Mouse (Mus musculus) forebrain, postnatal 0 days (tissue): ENCODE results near the gene Lhb. TPM values are rescaled to one million over a fixed set of nuclear protein-coding genes. Genes with fewer than 3 reads are reported as not detected.
A peak's percentile ranks its signal among the peaks of the same experiment; 100 is the strongest.

Experiments
- ATAC-seq: fragments of 200-750 bp; cut with Nextera tagmentation; 2 replicates; pipeline ENCODE4 v1.8.0; 2017; ENCODE audit warnings: mild to moderate bottlenecking, moderate library complexity
- DNase-seq: peaks from one replicate; pipeline ENCODE4 v3.0.0-alpha.2; 2015
- H3K27ac ChIP-seq: fragments of 300-500 bp; sonication (generic); 2 replicates; pipeline ENCODE4 v1.5.1; 2014; ENCODE audit warnings: low read depth, mild to moderate bottlenecking, antibody characterized with exemption, low read length, moderate library complexity, mixed read lengths
- H3K27me3 ChIP-seq: fragments of 300-500 bp; sonication (generic); 2 replicates; pipeline ENCODE4 v1.6.1; 2014; ENCODE audit warnings: mild to moderate bottlenecking, low read length, mixed read lengths; ENCODE audit not compliant: insufficient read depth
- H3K36me3 ChIP-seq: fragments of 300-500 bp; sonication (generic); 2 replicates; pipeline ENCODE4 v1.6.1; 2014; ENCODE audit warnings: mild to moderate bottlenecking, moderate library complexity; ENCODE audit not compliant: insufficient read depth
- H3K4me1 ChIP-seq: fragments of 300-500 bp; sonication (generic); 2 replicates; pipeline ENCODE4 v1.6.1; 2014; ENCODE audit warnings: antibody characterized with exemption; ENCODE audit not compliant: insufficient read depth
- H3K4me2 ChIP-seq: fragments of 300-500 bp; sonication (generic); 2 replicates; pipeline ENCODE4 v1.6.1; 2014; ENCODE audit warnings: low read depth, mild to moderate bottlenecking, moderate library complexity
- H3K4me3 ChIP-seq: fragments of 300-500 bp; sonication (generic); 2 replicates; pipeline ENCODE4 v1.5.1; 2014; ENCODE audit warnings: low read depth, low read length, mixed read lengths
- H3K9ac ChIP-seq: fragments of 300-500 bp; sonication (generic); 2 replicates; pipeline ENCODE4 v1.6.1; 2014; ENCODE audit warnings: mild to moderate bottlenecking
- H3K9me3 ChIP-seq: fragments of 300-500 bp; sonication (generic); 2 replicates; pipeline ENCODE4 v1.6.1; 2016; ENCODE audit warnings: low read length
- CTCF ChIP-seq: sonication (generic); IDR thresholded peaks from 2 replicates; pipeline ENCODE4 v1.5.1; 2016; ENCODE audit warnings: antibody characterized with exemption, control low read depth, low read depth
- WGBS: fragments of 180-500 bp; shearing (Covaris S2); extraction: QIAGEN DNeasy Blood & Tissue Kit; methylation state at CpG from one replicate; pipeline ENCODE4 v1.1.7; 2014; 5-methylcytosine and 5-hydroxymethylcytosine counted together
- polyA plus RNA-seq: library from polyadenylated mRNA; unstranded; fragments of >200 nt; fragmentation: Nextera tagmentation; extraction: Ambion mirVana; gene quantifications from 2 replicates; pipeline ENCODE4 v1.2.1, GENCODE M21; 2015
- total RNA-seq: library from RNA; depleted of rRNA; stranded (reverse); fragments of >200 nt; gene quantifications from 2 replicates; pipeline ENCODE4 v1.2.3, GENCODE M21; 2014

Lhb gene
- total and polyA plus RNA-seq, 2 experiments from 2014 or later: 0.43 to 1.0 TPM

- ATAC-seq: peak; percentile 34; the same call in 1 of the 2 replicates
- TF ChIP-seq CTCF: no peak
- H3K4me3 ChIP-seq: peak within 1 kb of the TSS; percentile 46
- peaks cover 83% of the 10 kb centered on the region for H3K27me3 ChIP-seq
- DNase-seq: peak; percentile 24
- H3K4me1 ChIP-seq: peaks cover 6% of the 10 kb centered on the region; the same call in 1 of the 2 replicates
- H3K27ac ChIP-seq: no peak within 1 kb of the TSS
- 3% methylated on average over 44 of the region's 45 CpGs for whole genome bisulfite sequencing
- peak within 1 kb of the TSS; percentile 51 for H3K9ac ChIP-seq
- H3K4me2 ChIP-seq: peak within 1 kb of the TSS; percentile 83
- no peaks in the 10 kb centered on the region for H3K9me3 ChIP-seq
- no peaks in the 10 kb centered on the region for H3K36me3 ChIP-seq
Measured at GRCm38 (mm10) chr7:45413113-45413863, 7.3 kb upstream of the Lhb start, which contains the start of gene Ntf5. Gene Ntf5, plus strand, starts transcription at chr7:45413695.

GRCm38 (mm10) chr7:45413864-45414739 lies 6.5 kb upstream of the Lhb start:
- Histone ChIP-seq H3K4me2 (peak overlapping the region; percentile 83), H3K9ac (peak overlapping the region; percentile 51), H3K36me3 (no peaks in the 10 kb centered on the region), H3K4me1 (peaks cover 6% of the 10 kb centered on the region; the same call in 1 of the 2 replicates), H3K27me3 (peaks cover 83% of the 10 kb centered on the region), H3K9me3 (no peaks in the 10 kb centered on the region), H3K27ac (no peak overlapping the region), H3K4me3 (peak overlapping the region; percentile 46)
- no peak; the same call in 1 of the 2 replicates for ATAC-seq
- DNase-seq: no peak
- no peak for TF ChIP-seq CTCF
- 3% methylated on average over 26 of the region's 27 CpGs for WGBS

- Histone ChIP-seq H3K27ac (no peak overlapping the region), H3K9ac (no peak overlapping the region), H3K9me3 (no peaks in the 10 kb centered on the region), H3K4me3 (no peak overlapping the region), H3K27me3 (peaks cover 80% of the 10 kb centered on the region), H3K4me2 (no peak overlapping the region), H3K4me1 (peaks cover 6% of the 10 kb centered on the region; the same call in 1 of the 2 replicates), H3K36me3 (no peaks in the 10 kb centered on the region)
- TF ChIP-seq CTCF: no peak
- ATAC-seq (no peak), DNase-seq (no peak)
- WGBS: 45% methylated on average over 12 of the region's 12 CpGs
Measured at GRCm38 (mm10) chr7:45414740-45415224, 5.8 kb upstream of the Lhb start.

GRCm38 (mm10) chr7:45415636-45416035 lies 5.0 kb upstream of the Lhb start:
- ATAC-seq (no peak), DNase-seq (no peak)
- H3K4me2 ChIP-seq: no peak overlapping the region
- H3K27me3 ChIP-seq: peaks cover 78% of the 10 kb centered on the region
- H3K9ac ChIP-seq: no peak overlapping the region
- peaks cover 2% of the 10 kb centered on the region for H3K36me3 ChIP-seq
- H3K9me3 ChIP-seq: no peaks in the 10 kb centered on the region
- no peak overlapping the region for H3K4me3 ChIP-seq
- H3K27ac ChIP-seq: no peak overlapping the region
- TF ChIP-seq CTCF: no peak
- H3K4me1 ChIP-seq: peaks cover 6% of the 10 kb centered on the region; the same call in 1 of the 2 replicates
- 8% methylated on average over 36 of the region's 37 CpGs for whole genome bisulfite sequencing

GRCm38 (mm10) chr7:45417962-45418492 lies 2.6 kb upstream of the Lhb start:
- Histone ChIP-seq H3K4me3 (no peak overlapping the region), H3K4me1 (peaks cover 6% of the 10 kb centered on the region; the same call in 1 of the 2 replicates), H3K27ac (no peak overlapping the region), H3K27me3 (peaks cover 65% of the 10 kb centered on the region), H3K36me3 (peaks cover 26% of the 10 kb centered on the region), H3K9me3 (no peaks in the 10 kb centered on the region), H3K9ac (no peak overlapping the region), H3K4me2 (no peak overlapping the region)
- ATAC-seq (no peak), DNase-seq (no peak)
- 11% methylated on average over 13 of the region's 13 CpGs for WGBS
- no peak for TF ChIP-seq CTCF

GRCm38 (mm10) chr7:45419859-45420614 lies 583 bp upstream of the Lhb start:
- Histone ChIP-seq H3K4me2 (no peak overlapping the region), H3K9me3 (no peaks in the 10 kb centered on the region), H3K27ac (no peak overlapping the region), H3K9ac (no peak overlapping the region), H3K4me1 (no peaks in the 10 kb centered on the region), H3K36me3 (peaks cover 46% of the 10 kb centered on the region), H3K27me3 (peaks cover 45% of the 10 kb centered on the region), H3K4me3 (no peak overlapping the region)
- ATAC-seq (no peak), DNase-seq (no peak)
- no peak for TF ChIP-seq CTCF
- WGBS: 17% methylated on average over 27 of the region's 27 CpGs
